Mouse (Mus musculus): ENCODE data around the gene Atg7.
"Not testable (repeated sequence)": the region's sequence is repeated elsewhere in the genome, so short reads cannot be mapped to it uniquely, and the experiment has no call there.

- TF ChIP-seq CTCF, POLR2A (IDR thresholded peaks at IDR 0.05; ENCODE audit: extremely low read depth, insufficient read depth, low read length): not testable (repeated sequence)
These were observed 9.0 kb upstream of the Atg7 start for GRCm38 (mm10) chr6:114633886-114634285.

All from cortical plate, adult 2 months (tissue).